Mouse (Mus musculus) lung, embryonic 15.5 days (tissue): Measurements from ENCODE around the gene 1700018F24Rik. TPM values are rescaled to one million over a fixed set of nuclear protein-coding genes. Genes with fewer than 3 reads are reported as not detected.
"Not testable (repeated sequence)": the region's sequence is repeated elsewhere in the genome, so short reads cannot be mapped to it uniquely, and the experiment has no call there.

Experiments
- ATAC-seq: fragments of 200-750 bp; cut with Nextera tagmentation; 2 replicates; pipeline ENCODE4 v1.8.0; 2017; ENCODE audit warnings: moderate number of reproducible peaks, borderline replicate concordance; ENCODE audit not compliant: low FRiP score, low TSS enrichment; ENCODE audit errors: extremely low read depth
- H3K27ac ChIP-seq: fragments of 300-500 bp; sonication (generic); 2 replicates; pipeline ENCODE4 v1.5.1; 2015; ENCODE audit warnings: moderate library complexity, mild to moderate bottlenecking, inconsistent platforms
- H3K27me3 ChIP-seq: fragments of 300-500 bp; sonication (generic); 2 replicates; pipeline ENCODE4 v1.6.1; 2015; ENCODE audit warnings: inconsistent platforms
- H3K36me3 ChIP-seq: fragments of 300-500 bp; sonication (generic); 2 replicates; pipeline ENCODE4 v1.6.1; 2015; ENCODE audit warnings: inconsistent platforms
- H3K4me1 ChIP-seq: fragments of 300-500 bp; sonication (generic); 2 replicates; pipeline ENCODE4 v1.6.1; 2015; ENCODE audit warnings: inconsistent platforms
- H3K4me2 ChIP-seq: fragments of 300-500 bp; sonication (generic); 2 replicates; pipeline ENCODE4 v1.6.1; 2015; ENCODE audit warnings: inconsistent platforms, mild to moderate bottlenecking, moderate library complexity
- H3K4me3 ChIP-seq: fragments of 300-500 bp; sonication (generic); 2 replicates; pipeline ENCODE4 v1.5.1; 2015; ENCODE audit warnings: mild to moderate bottlenecking, inconsistent platforms
- H3K9ac ChIP-seq: fragments of 300-500 bp; sonication (generic); 2 replicates; pipeline ENCODE4 v1.6.1; 2015; ENCODE audit warnings: inconsistent platforms
- H3K9me3 ChIP-seq: fragments of 300-500 bp; sonication (generic); 2 replicates; pipeline ENCODE4 v1.6.1; 2016; ENCODE audit warnings: inconsistent platforms
- WGBS: fragments of 180-500 bp; shearing (Covaris S2); methylation state at CpG from one replicate; pipeline ENCODE4 v1.1.7; 2015; 5-methylcytosine and 5-hydroxymethylcytosine counted together
- polyA plus RNA-seq: library from polyadenylated mRNA; unstranded; fragments of >200 nt; fragmentation: Nextera tagmentation; extraction: Ambion mirVana; gene quantifications from 2 replicates; pipeline ENCODE4 v1.2.1, GENCODE M21; 2015

Gene 1700018F24Rik
- 0.14 TPM in 1 of 2 replicates, not detected in the other for polyA plus RNA-seq

DNA sequence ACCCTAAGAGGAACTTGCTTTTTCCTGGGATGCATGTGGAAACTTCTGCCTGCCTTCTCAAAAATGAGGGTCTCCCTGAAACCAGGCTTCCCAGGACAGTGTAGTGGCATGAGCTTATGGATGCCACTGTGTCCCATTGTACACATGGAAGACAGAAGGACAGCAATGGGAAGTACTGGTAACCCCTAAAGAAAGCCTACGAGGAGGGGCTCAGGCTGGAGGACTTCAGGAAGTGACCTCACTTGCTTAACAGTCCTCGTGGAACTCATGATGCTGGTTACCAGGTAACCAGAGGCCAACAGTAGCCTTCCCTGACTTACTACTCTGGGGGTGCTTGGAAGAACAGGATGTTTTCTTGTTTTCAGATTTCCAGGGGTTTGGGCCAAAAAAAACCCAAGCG lies at the start of gene 1700018F24Rik:
Gene 1700018F24Rik, plus strand, starts transcription at position 301 of the 400 bp plus-strand sequence.
- 55% methylated on average over 3 of the region's 3 CpGs for WGBS
- H3K27ac ChIP-seq, H3K4me3 ChIP-seq, H3K36me3 ChIP-seq, ATAC-seq, H3K9ac ChIP-seq, H3K27me3 ChIP-seq, H3K4me1 ChIP-seq, H3K4me2 ChIP-seq, H3K9me3 ChIP-seq: not testable (repeated sequence)

DNA sequence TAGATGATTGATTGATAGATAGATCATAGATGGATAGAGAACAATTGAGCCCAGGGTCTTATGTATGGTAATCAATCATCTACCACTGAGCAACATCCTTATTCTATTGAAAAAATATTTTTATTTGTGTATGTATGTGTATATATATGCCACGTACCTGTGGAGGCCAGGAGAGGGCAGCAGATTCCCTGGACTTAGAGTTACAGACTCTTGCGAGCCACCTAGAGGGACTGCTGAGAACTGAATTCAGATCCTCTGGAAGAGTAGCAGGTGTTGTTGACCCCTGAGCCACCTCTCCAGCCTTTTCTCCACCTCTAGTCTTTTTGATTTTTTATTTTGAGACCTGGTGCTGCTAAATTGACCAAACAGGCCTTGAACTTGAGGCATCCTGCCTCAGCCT lies 44.3 kb upstream of the 1700018F24Rik start:
- Histone ChIP-seq H3K27ac (no peak overlapping the region), H3K9ac (no peak overlapping the region), H3K4me2 (no peak overlapping the region), H3K36me3 (no peaks in the 10 kb centered on the region), H3K9me3 (no peaks in the 10 kb centered on the region), H3K4me3 (no peak overlapping the region), H3K4me1 (no peaks in the 10 kb centered on the region), H3K27me3 (no peaks in the 10 kb centered on the region)
- ATAC-seq = no peak
- 32% methylated on average over 2 of the region's 2 CpGs for WGBS

DNA sequence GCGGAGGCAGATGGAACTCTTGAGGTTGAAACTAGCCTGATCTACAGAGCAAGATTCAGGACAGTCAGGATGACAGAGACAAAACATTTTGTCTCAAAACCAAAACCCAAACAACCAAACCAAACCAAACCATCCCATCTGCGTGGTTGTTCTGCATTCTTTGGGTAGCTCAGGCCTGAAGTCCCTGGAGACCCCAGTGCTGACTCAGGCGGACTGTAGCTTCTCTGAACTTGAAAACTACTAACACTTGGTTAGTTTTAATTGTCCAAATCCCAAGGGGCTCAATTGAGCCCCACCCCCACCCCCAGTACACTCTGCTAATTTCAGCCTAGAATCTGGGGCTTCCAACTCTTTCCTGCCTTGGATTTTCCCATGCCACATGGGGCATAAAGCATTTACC lies 39.4 kb upstream of the 1700018F24Rik start:
- H3K9me3 ChIP-seq = no peaks in the 10 kb centered on the region
- H3K4me2 ChIP-seq = no peak overlapping the region
- WGBS = 81% methylated on average over 3 of the region's 3 CpGs
- H3K27me3 ChIP-seq = no peaks in the 10 kb centered on the region
- no peak for ATAC-seq
- H3K36me3 ChIP-seq = no peaks in the 10 kb centered on the region
- H3K27ac ChIP-seq = no peak overlapping the region
- no peak overlapping the region for H3K9ac ChIP-seq
- H3K4me1 ChIP-seq = 0 out of 2 replicates have a peak, but pooled peaks cover 3% of the 10 kb centered on the region
- no peak overlapping the region for H3K4me3 ChIP-seq

DNA sequence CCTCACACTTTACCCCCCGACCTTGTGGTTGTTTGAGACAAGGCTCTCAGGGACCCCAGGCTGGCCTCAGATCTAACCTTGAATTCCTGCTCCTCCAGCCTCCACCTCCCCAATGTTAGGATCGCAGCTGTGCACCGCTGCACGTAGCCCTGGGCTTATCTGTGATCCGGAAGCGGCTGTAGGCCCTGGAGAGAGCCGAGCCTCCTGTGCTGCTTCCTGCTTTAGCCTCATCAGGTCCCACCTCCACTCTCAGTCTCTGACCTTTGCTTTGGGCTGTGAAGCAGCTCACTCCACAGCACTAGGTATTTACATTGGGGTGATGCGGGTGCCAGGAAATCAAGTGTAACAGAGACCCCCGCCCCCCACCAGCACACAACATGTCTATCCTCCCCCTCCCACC lies 38.3 kb upstream of the 1700018F24Rik start:
- Histone ChIP-seq H3K27me3 (no peaks in the 10 kb centered on the region), H3K4me2 (no peak overlapping the region), H3K9ac (no peak overlapping the region), H3K4me3 (no peak overlapping the region), H3K4me1 (0 out of 2 replicates have a peak, but pooled peaks cover 3% of the 10 kb centered on the region), H3K36me3 (no peaks in the 10 kb centered on the region), H3K27ac (no peak overlapping the region), H3K9me3 (no peaks in the 10 kb centered on the region)
- ATAC-seq = peak; percentile 39; the same call in 1 of the 2 replicates
- WGBS = 49% methylated on average over 9 of the region's 9 CpGs

DNA sequence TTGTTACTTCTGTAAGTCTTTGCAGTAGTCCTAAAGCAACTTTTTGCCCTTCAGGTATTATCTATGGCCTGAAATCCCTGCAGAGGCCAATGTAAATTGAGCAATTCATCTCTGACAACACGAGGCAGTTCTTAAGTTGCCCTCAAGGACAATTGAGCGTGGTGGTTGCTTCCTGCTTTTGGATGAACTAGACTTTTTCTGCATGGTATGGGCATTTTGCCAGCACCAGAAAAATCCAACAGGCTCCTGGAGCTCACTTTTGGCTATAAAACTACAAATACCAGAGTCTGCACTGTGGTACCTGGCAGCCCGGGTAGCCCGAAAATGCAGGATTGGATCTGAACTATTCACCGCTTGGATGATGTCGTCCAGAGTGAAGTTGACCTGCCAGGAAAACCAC lies 37.2 kb upstream of the 1700018F24Rik start:
- H3K27me3 ChIP-seq = no peaks in the 10 kb centered on the region
- WGBS = 62% methylated on average over 6 of the region's 6 CpGs
- H3K27ac ChIP-seq = no peak overlapping the region
- H3K9me3 ChIP-seq = no peaks in the 10 kb centered on the region
- no peak overlapping the region for H3K4me2 ChIP-seq
- H3K36me3 ChIP-seq = no peaks in the 10 kb centered on the region
- 0 out of 2 replicates have a peak, but pooled peaks cover 3% of the 10 kb centered on the region for H3K4me1 ChIP-seq
- H3K4me3 ChIP-seq = no peak overlapping the region
- no peak for ATAC-seq
- no peak overlapping the region for H3K9ac ChIP-seq

DNA sequence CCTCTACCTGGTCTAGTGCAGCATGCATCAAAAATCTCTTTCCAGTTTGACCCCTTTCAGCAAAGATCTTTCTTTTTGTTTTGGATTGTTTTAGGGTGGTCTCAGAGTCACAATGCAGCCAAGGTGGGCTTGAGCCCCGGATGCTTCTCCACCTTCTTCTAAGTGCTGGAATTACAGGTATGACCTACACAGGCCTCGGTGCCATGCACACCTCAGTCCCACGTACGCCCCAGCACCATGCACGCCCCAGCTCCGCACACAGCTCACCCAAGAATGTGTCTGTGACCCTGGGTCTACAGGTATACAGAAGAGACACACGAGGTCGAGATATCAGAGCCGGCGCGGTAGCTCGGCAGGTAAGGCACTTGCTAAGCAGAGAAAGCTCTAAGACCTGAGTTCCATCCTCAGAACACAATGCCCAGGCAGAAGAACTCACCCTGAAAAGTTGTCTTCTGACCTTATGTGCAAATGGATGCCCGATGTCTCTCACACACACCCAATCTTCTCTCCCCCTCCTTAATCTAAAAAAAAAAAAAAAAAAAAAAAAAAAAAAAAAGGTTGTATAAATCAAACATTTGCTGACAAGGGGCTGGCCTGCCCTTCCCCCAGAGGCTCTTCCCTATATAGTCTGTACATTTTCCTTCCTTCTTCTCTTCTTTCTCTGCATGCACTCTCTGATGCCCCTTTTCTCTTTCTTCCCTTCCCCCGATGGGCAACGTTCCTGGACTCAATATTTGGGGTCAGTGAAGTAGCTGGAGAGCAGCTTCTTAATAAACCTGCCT lies 33.7 kb upstream of the 1700018F24Rik start:
- H3K4me1 ChIP-seq = 0 out of 2 replicates have a peak, but pooled peaks cover 3% of the 10 kb centered on the region
- no peak for ATAC-seq
- H3K27ac ChIP-seq = no peak overlapping the region
- H3K27me3 ChIP-seq = no peaks in the 10 kb centered on the region
- no peak overlapping the region for H3K4me2 ChIP-seq
- H3K4me3 ChIP-seq = no peak overlapping the region
- WGBS = 85% methylated on average over 15 of the region's 15 CpGs
- H3K9me3 ChIP-seq = no peaks in the 10 kb centered on the region
- no peaks in the 10 kb centered on the region for H3K36me3 ChIP-seq
- H3K9ac ChIP-seq = no peak overlapping the region

DNA sequence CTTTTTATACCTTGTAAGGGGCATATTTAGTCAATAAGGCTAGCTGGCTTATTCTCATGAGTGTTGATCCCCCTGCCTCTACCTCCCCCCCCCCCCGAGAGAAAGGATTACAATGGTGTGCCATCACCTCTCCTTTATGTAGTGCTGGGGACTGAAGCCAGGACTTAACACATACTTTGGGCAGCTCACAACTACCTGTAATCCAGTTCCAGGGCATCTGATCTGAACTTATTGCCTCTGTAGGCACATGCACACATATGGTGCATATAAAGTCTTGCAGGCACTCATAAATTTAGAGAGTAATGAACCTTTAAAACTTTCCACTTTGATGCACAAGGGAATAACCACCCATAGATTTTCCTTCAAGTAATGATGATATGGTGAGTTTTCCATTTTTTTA lies 28.5 kb upstream of the 1700018F24Rik start:
- no peaks in the 10 kb centered on the region for H3K4me1 ChIP-seq
- no peaks in the 10 kb centered on the region for H3K36me3 ChIP-seq
- ATAC-seq = no peak
- WGBS = 91% methylated on average over 1 of the region's 1 CpGs
- H3K27ac ChIP-seq = no peak overlapping the region
- H3K9ac ChIP-seq = no peak overlapping the region
- H3K4me3 ChIP-seq = no peak overlapping the region
- H3K27me3 ChIP-seq = no peaks in the 10 kb centered on the region
- no peak overlapping the region for H3K4me2 ChIP-seq
- H3K9me3 ChIP-seq = no peaks in the 10 kb centered on the region

DNA sequence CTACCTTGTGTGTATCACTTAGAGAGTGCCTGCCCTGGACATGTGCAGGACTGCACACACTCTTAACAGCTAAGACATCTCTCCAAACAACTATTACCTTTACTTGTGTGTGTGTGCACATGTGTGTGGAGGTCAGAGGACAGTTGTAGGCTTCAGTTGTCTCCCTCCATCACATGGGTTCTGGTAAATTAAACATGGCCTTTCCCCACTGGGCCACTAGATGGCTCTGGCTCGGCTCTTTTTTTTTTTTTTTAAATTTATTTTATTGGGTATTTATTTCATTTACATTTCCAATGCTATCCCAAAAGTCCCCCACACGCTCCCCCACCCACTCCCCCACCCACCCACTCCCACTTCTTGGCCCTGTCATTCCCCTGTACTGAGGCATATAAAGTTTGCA lies 26.0 kb upstream of the 1700018F24Rik start:
- not testable (repeated sequence) for H3K27ac ChIP-seq, H3K36me3 ChIP-seq, ATAC-seq, H3K4me1 ChIP-seq, H3K27me3 ChIP-seq, H3K4me3 ChIP-seq, H3K9ac ChIP-seq, H3K9me3 ChIP-seq, H3K4me2 ChIP-seq
- WGBS = 26% methylated on average over 2 of the region's 2 CpGs

DNA sequence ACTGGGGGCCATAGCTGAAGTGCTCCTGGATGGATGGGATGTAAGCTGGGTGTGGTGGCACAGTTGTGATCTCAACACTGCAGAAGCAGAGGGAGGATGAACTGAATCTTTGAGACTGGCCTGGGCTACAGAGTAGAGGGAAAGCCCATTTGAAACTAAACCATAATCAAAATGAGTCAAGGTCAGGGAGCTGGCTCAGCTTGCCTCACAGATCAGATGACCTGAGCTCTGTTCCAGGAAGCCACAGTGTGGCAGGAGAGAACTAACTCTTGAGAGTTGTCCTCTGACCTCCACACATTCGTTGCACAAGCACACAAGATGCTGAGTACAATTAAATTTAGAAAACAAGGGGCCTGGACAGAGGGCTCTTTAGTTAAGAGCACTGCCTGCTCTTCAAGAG lies 22.5 kb upstream of the 1700018F24Rik start:
- not testable (repeated sequence) for H3K4me1 ChIP-seq, H3K9ac ChIP-seq, H3K36me3 ChIP-seq, H3K27ac ChIP-seq, H3K4me3 ChIP-seq, ATAC-seq, H3K4me2 ChIP-seq, H3K27me3 ChIP-seq, H3K9me3 ChIP-seq
- 17% methylated on average over 1 of the region's 1 CpGs for WGBS

DNA sequence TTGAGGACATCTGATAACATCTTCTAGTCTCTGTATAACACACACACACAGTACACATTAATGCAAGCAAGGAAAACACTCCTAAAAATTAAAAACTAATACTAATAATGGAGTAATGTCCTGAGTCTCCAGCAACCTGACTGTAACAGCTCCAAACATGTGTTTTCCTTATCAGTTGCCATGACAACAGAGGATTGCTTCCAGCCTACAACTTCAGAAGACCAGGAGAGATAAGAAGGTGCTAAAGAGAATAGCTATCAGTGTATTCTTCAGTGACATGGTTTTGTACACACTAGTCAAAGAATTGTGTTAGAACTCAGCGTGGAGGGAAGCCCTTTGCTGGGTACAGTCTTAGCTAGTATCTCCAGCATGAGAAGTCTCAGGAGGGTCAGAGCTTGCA lies 22.1 kb upstream of the 1700018F24Rik start:
- H3K4me2 ChIP-seq, H3K4me1 ChIP-seq, H3K4me3 ChIP-seq, H3K36me3 ChIP-seq, H3K27ac ChIP-seq, H3K9ac ChIP-seq, H3K9me3 ChIP-seq, H3K27me3 ChIP-seq, ATAC-seq: not testable (repeated sequence)
- 3% methylated on average over 1 of the region's 1 CpGs for WGBS

DNA sequence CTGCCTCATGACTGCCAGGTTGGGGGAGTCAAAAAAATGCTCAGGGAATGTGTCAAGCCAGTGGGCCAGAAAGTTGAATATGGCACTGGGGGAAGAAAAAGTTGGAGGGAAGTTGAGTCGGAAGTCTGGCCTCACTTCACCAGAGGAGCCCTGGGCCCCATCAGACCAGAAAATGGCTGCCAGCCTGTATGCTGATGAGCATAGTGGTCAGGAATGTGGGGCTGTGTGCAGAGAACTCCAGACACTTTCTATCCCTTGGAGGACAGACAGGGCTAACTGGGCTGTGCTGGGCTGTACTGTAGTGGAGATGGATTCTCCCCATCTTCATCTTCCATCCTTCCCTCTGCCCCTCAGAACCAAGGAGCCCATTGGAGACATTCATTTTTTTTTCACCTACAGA lies 12.3 kb upstream of the 1700018F24Rik start:
- not testable (repeated sequence) for H3K27me3 ChIP-seq, H3K4me2 ChIP-seq, H3K36me3 ChIP-seq, H3K4me1 ChIP-seq, ATAC-seq, H3K27ac ChIP-seq, H3K9me3 ChIP-seq, H3K9ac ChIP-seq, H3K4me3 ChIP-seq
- WGBS = 79% methylated on average over 1 of the region's 1 CpGs

DNA sequence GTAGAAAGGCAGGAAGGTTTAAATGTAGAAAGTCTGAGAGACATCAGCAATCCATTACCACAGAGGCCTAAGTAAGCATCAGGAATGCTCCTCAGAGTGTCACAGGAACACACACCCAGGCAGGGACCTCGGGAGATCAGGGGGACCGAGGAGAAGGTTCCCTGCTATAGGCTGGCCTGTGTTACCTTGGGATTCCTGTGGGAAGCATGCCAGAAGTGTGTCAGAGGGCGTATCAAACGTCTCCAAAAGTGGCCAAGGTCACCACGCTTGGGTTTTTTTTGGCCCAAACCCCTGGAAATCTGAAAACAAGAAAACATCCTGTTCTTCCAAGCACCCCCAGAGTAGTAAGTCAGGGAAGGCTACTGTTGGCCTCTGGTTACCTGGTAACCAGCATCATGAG lies 10.4 kb upstream of the 1700018F24Rik start, which contains the start of gene Gm4871:
Gene Gm4871, minus strand, starts transcription at position 364 of the 400 bp plus-strand sequence.
- not testable (repeated sequence) for H3K4me3 ChIP-seq, H3K27ac ChIP-seq, ATAC-seq, H3K4me2 ChIP-seq, H3K4me1 ChIP-seq, H3K9ac ChIP-seq, H3K36me3 ChIP-seq, H3K9me3 ChIP-seq, H3K27me3 ChIP-seq
- whole genome bisulfite sequencing = 48% methylated on average over 5 of the region's 5 CpGs
